Mouse (Mus musculus): Measurements from ENCODE around the gene Fam110c. TPM values are rescaled to one million over a fixed set of nuclear protein-coding genes. Genes with fewer than 3 reads are reported as not detected.
A peak's percentile ranks its signal among the peaks of the same experiment; 100 is the strongest.

Gene Fam110c
- polyA plus RNA-seq, 1 experiment from 2014 or later, result 10.4 TPM

GRCm38 (mm10) chr12:31077020-31077419 is 3.4 kb downstream of the Fam110c start:
- H3K4me2 ChIP-seq (ENCODE audit: low read depth, low read length), result peak overlapping the region; percentile 47
- H3K9me3 ChIP-seq (ENCODE audit: control insufficient read depth, low read length), result no peaks in the 10 kb centered on the region
- no peak for ATAC-seq
- H3K36me3 ChIP-seq (ENCODE audit: control insufficient read depth, insufficient read depth, low read length), result no peaks in the 10 kb centered on the region
- H3K4me1 ChIP-seq (ENCODE audit: control insufficient read depth, insufficient read depth, low read length), result peaks cover 3% of the 10 kb centered on the region; the same call in 1 of the 2 replicates
- H3K9ac ChIP-seq (ENCODE audit: low read depth, low read length), result no peak overlapping the region
- H3K4me3 ChIP-seq (ENCODE audit: low read length), result no peak overlapping the region
- WGBS, result 59% methylated on average over 7 of the region's 7 CpGs
- H3K27ac ChIP-seq (ENCODE audit: low read length), result no peak overlapping the region
- H3K27me3 ChIP-seq (replicated peaks; ENCODE audit: control insufficient read depth, insufficient read depth, low read length), result peaks cover 4% of the 10 kb centered on the region; the same call in 1 of the 2 replicates

- Histone ChIP-seq H3K9me3 (ENCODE audit: control insufficient read depth, low read length) (no peaks in the 10 kb centered on the region), H3K4me2 (ENCODE audit: low read depth, low read length) (no peak overlapping the region), H3K36me3 (ENCODE audit: control insufficient read depth, insufficient read depth, low read length) (no peaks in the 10 kb centered on the region), H3K27ac (ENCODE audit: low read length) (no peak overlapping the region), H3K9ac (ENCODE audit: low read depth, low read length) (no peak overlapping the region), H3K4me1 (ENCODE audit: control insufficient read depth, insufficient read depth, low read length) (peaks cover 3% of the 10 kb centered on the region; the same call in 1 of the 2 replicates), H3K4me3 (ENCODE audit: low read length) (no peak overlapping the region), H3K27me3 (replicated peaks; ENCODE audit: control insufficient read depth, insufficient read depth, low read length) (no peaks in the 10 kb centered on the region)
- WGBS, result 46% methylated on average over 4 of the region's 4 CpGs
- no peak for ATAC-seq
These were observed 4.4 kb downstream of the Fam110c start for GRCm38 (mm10) chr12:31078030-31078429.

GRCm38 (mm10) chr12:31080352-31080751 is 6.7 kb downstream of the Fam110c start:
- ATAC-seq, result peak; percentile 58; the same call in 1 of the 2 replicates
- no peak overlapping the region for H3K9ac ChIP-seq (ENCODE audit: low read depth, low read length)
- H3K4me3 ChIP-seq (ENCODE audit: low read length), result no peak overlapping the region
- H3K4me1 ChIP-seq (ENCODE audit: control insufficient read depth, insufficient read depth, low read length), result peaks cover 3% of the 10 kb centered on the region; the same call in 1 of the 2 replicates
- WGBS, result 68% methylated on average over 6 of the region's 6 CpGs
- H3K27ac ChIP-seq (ENCODE audit: low read length), result no peak overlapping the region
- no peaks in the 10 kb centered on the region for H3K36me3 ChIP-seq (ENCODE audit: control insufficient read depth, insufficient read depth, low read length)
- no peaks in the 10 kb centered on the region for H3K9me3 ChIP-seq (ENCODE audit: control insufficient read depth, low read length)
- no peaks in the 10 kb centered on the region for H3K27me3 ChIP-seq (replicated peaks; ENCODE audit: control insufficient read depth, insufficient read depth, low read length)
- no peak overlapping the region for H3K4me2 ChIP-seq (ENCODE audit: low read depth, low read length)

GRCm38 (mm10) chr12:31080890-31081554 is 7.4 kb downstream of the Fam110c start:
- Histone ChIP-seq H3K36me3 (ENCODE audit: control insufficient read depth, insufficient read depth, low read length) (no peaks in the 10 kb centered on the region), H3K4me2 (ENCODE audit: low read depth, low read length) (no peak overlapping the region), H3K27ac (ENCODE audit: low read length) (no peak overlapping the region), H3K4me3 (ENCODE audit: low read length) (no peak overlapping the region), H3K9ac (ENCODE audit: low read depth, low read length) (no peak overlapping the region), H3K27me3 (replicated peaks; ENCODE audit: control insufficient read depth, insufficient read depth, low read length) (no peaks in the 10 kb centered on the region), H3K4me1 (ENCODE audit: control insufficient read depth, insufficient read depth, low read length) (peaks cover 3% of the 10 kb centered on the region; the same call in 1 of the 2 replicates), H3K9me3 (ENCODE audit: control insufficient read depth, low read length) (no peaks in the 10 kb centered on the region)
- 76% methylated on average over 6 of the region's 6 CpGs for WGBS
- no peak for ATAC-seq

GRCm38 (mm10) chr12:31083007-31083406 is 9.3 kb downstream of the Fam110c start:
- H3K27me3 ChIP-seq (replicated peaks; ENCODE audit: control insufficient read depth, insufficient read depth, low read length), result no peaks in the 10 kb centered on the region
- H3K4me1 ChIP-seq (ENCODE audit: control insufficient read depth, insufficient read depth, low read length), result no peaks in the 10 kb centered on the region
- H3K9ac ChIP-seq (ENCODE audit: low read depth, low read length), result no peak overlapping the region
- no peak overlapping the region for H3K4me2 ChIP-seq (ENCODE audit: low read depth, low read length)
- 0 out of 2 replicates have a peak overlapping the region, but pooled peaks have one; percentile 3 for H3K27ac ChIP-seq (ENCODE audit: low read length)
- no peaks in the 10 kb centered on the region for H3K9me3 ChIP-seq (ENCODE audit: control insufficient read depth, low read length)
- 57% methylated on average over 4 of the region's 4 CpGs for WGBS
- peak; percentile 66 for ATAC-seq
- no peak overlapping the region for H3K4me3 ChIP-seq (ENCODE audit: low read length)
- H3K36me3 ChIP-seq (ENCODE audit: control insufficient read depth, insufficient read depth, low read length), result no peaks in the 10 kb centered on the region

- Histone ChIP-seq H3K36me3 (ENCODE audit: control insufficient read depth, insufficient read depth, low read length) (no peaks in the 10 kb centered on the region), H3K9me3 (ENCODE audit: control insufficient read depth, low read length) (no peaks in the 10 kb centered on the region), H3K27me3 (replicated peaks; ENCODE audit: control insufficient read depth, insufficient read depth, low read length) (no peaks in the 10 kb centered on the region), H3K9ac (ENCODE audit: low read depth, low read length) (no peak overlapping the region), H3K27ac (ENCODE audit: low read length) (0 out of 2 replicates have a peak overlapping the region, but pooled peaks have one; percentile 3), H3K4me1 (ENCODE audit: control insufficient read depth, insufficient read depth, low read length) (no peaks in the 10 kb centered on the region), H3K4me3 (ENCODE audit: low read length) (no peak overlapping the region), H3K4me2 (ENCODE audit: low read depth, low read length) (no peak overlapping the region)
- 62% methylated on average over 4 of the region's 4 CpGs for WGBS
- ATAC-seq, result peak; percentile 63
These were observed 9.7 kb downstream of the Fam110c start for GRCm38 (mm10) chr12:31083407-31083806.

GRCm38 (mm10) chr12:31087060-31087459 is 13.4 kb downstream of the Fam110c start:
- Histone ChIP-seq H3K4me1 (ENCODE audit: control insufficient read depth, insufficient read depth, low read length) (no peaks in the 10 kb centered on the region), H3K27me3 (replicated peaks; ENCODE audit: control insufficient read depth, insufficient read depth, low read length) (no peaks in the 10 kb centered on the region), H3K36me3 (ENCODE audit: control insufficient read depth, insufficient read depth, low read length) (no peaks in the 10 kb centered on the region), H3K9ac (ENCODE audit: low read depth, low read length) (no peak overlapping the region), H3K27ac (ENCODE audit: low read length) (no peak overlapping the region), H3K9me3 (ENCODE audit: control insufficient read depth, low read length) (no peaks in the 10 kb centered on the region), H3K4me2 (ENCODE audit: low read depth, low read length) (no peak overlapping the region), H3K4me3 (ENCODE audit: low read length) (no peak overlapping the region)
- ATAC-seq, result no peak
- WGBS, result 83% methylated on average over 4 of the region's 4 CpGs

- ATAC-seq, result no peak
- Histone ChIP-seq H3K27me3 (replicated peaks; ENCODE audit: control insufficient read depth, insufficient read depth, low read length) (no peaks in the 10 kb centered on the region), H3K9me3 (ENCODE audit: control insufficient read depth, low read length) (no peaks in the 10 kb centered on the region), H3K9ac (ENCODE audit: low read depth, low read length) (no peak overlapping the region), H3K4me1 (ENCODE audit: control insufficient read depth, insufficient read depth, low read length) (no peaks in the 10 kb centered on the region), H3K36me3 (ENCODE audit: control insufficient read depth, insufficient read depth, low read length) (no peaks in the 10 kb centered on the region), H3K4me3 (ENCODE audit: low read length) (no peak overlapping the region), H3K4me2 (ENCODE audit: low read depth, low read length) (no peak overlapping the region), H3K27ac (ENCODE audit: low read length) (no peak overlapping the region)
- WGBS, result 30% methylated on average over 6 of the region's 6 CpGs
These were observed 16.7 kb downstream of the Fam110c start for GRCm38 (mm10) chr12:31090401-31090800.

GRCm38 (mm10) chr12:31090882-31091640 is 17.4 kb downstream of the Fam110c start:
- H3K9me3 ChIP-seq (ENCODE audit: control insufficient read depth, low read length), result no peaks in the 10 kb centered on the region
- no peak overlapping the region for H3K9ac ChIP-seq (ENCODE audit: low read depth, low read length)
- ATAC-seq, result no peak
- H3K27me3 ChIP-seq (replicated peaks; ENCODE audit: control insufficient read depth, insufficient read depth, low read length), result no peaks in the 10 kb centered on the region
- no peaks in the 10 kb centered on the region for H3K4me1 ChIP-seq (ENCODE audit: control insufficient read depth, insufficient read depth, low read length)
- no peak overlapping the region for H3K4me2 ChIP-seq (ENCODE audit: low read depth, low read length)
- WGBS, result 79% methylated on average over 11 of the region's 11 CpGs
- H3K4me3 ChIP-seq (ENCODE audit: low read length), result no peak overlapping the region
- H3K36me3 ChIP-seq (ENCODE audit: control insufficient read depth, insufficient read depth, low read length), result no peaks in the 10 kb centered on the region
- H3K27ac ChIP-seq (ENCODE audit: low read length), result no peak overlapping the region

Data from intestine, embryonic 16.5 days (tissue).